Mouse (Mus musculus): ENCODE measurements around the gene Sv2b.

DNA sequence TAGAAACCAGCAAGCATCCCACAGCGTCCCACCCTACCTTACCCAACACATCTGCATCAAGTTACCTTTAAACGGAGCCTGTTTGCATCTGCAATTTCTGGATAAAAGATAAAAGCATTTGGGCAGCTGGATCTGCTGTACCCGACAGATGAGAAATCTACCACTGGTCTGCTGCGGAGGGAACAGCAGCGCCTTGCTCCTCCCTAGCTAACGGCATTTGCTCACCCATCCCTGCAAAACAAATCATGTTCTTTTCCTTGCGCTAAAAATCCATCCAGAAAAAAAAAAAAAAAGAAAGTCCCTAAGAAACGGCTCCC is 964 bp downstream of the Sv2b start:
- TF ChIP-seq USF1 (IDR thresholded peaks at IDR 0.05; ENCODE audit: low read depth) (no peak), POLR2A (IDR thresholded peaks at IDR 0.05; ENCODE audit: insufficient read length, low read depth) (no peak)
